Mouse (Mus musculus) CH12.LX (cell line): ENCODE data around the gene Olfr1153. TPM values are rescaled to one million over a fixed set of nuclear protein-coding genes. Genes with fewer than 3 reads are reported as not detected.

Source experiments
- DNase-seq: peaks from one replicate; pipeline ENCODE4 v3.0.0-alpha.2; 2013; ENCODE audit errors: extremely low read depth
- H3K27ac ChIP-seq: 2 replicates; pipeline ENCODE4 v1.5.1; 2012; ENCODE audit warnings: low read depth, mild to moderate bottlenecking, control low read depth, moderate library complexity; ENCODE audit not compliant: insufficient read depth
- H3K27me3 ChIP-seq: replicated peaks from 2 replicates; pipeline ENCODE3; 2012; ENCODE audit warnings: inconsistent platforms
- H3K36me3 ChIP-seq, 2 experiments: replicated peaks in 1 of 2; 2 replicates each; pipeline versions ENCODE3 to v1.6.1; 2012; ENCODE audit warnings: inconsistent platforms in 1 of 2, low read length in 1 of 2, mild to moderate bottlenecking in 1 of 2, mixed read lengths in 1 of 2, moderate library complexity in 1 of 2; ENCODE audit not compliant: control insufficient read depth in 1 of 2, insufficient read depth in 1 of 2
- H3K4me1 ChIP-seq, 2 experiments: 2 replicates each; pipeline ENCODE4 v1.6.1; 2012; ENCODE audit warnings: inconsistent platforms in 1 of 2, moderate library complexity in 1 of 2; ENCODE audit not compliant: insufficient read depth in 2 of 2, control insufficient read depth in 1 of 2
- H3K4me2 ChIP-seq: 2 replicates; pipeline ENCODE4 v1.6.1; 2012; ENCODE audit warnings: low read depth, mild to moderate bottlenecking, control low read depth; ENCODE audit not compliant: poor library complexity, insufficient read depth, severe bottlenecking
- H3K4me3 ChIP-seq, 3 experiments: fragments of 150-350 bp in 1 of 3; sonication (generic) in 1 of 3; replicated peaks in 1 of 3; 2 replicates each; pipeline versions ENCODE3 to v1.5.1; 2011 to 2012; ENCODE audit warnings: low read depth in 2 of 3, low read length in 2 of 3, mild to moderate bottlenecking in 2 of 3, moderate library complexity in 2 of 3, control low read depth in 1 of 3, improper control_type of control experiment in 1 of 3, inconsistent platforms in 1 of 3, mixed read lengths in 1 of 3; ENCODE audit not compliant: poor library complexity in 1 of 3
- H3K79me2 ChIP-seq: replicated peaks from 2 replicates; pipeline ENCODE4 v1.6.1; 2012; ENCODE audit warnings: mild to moderate bottlenecking, moderate library complexity; ENCODE audit not compliant: control insufficient read depth, poor library complexity, insufficient read depth, severe bottlenecking; ENCODE audit errors: extremely low read depth
- H3K9ac ChIP-seq: 2 replicates; pipeline ENCODE4 v1.6.1; 2012; ENCODE audit warnings: low read depth, mild to moderate bottlenecking, control low read depth, moderate library complexity; ENCODE audit not compliant: insufficient read depth
- H3K9me3 ChIP-seq: replicated peaks from 2 replicates; pipeline ENCODE3; 2012; ENCODE audit warnings: low read length, inconsistent platforms, mixed read lengths
- CTCF ChIP-seq, 2 experiments: IDR thresholded peaks in 1 of 2; conservative IDR thresholded peaks in 1 of 2; 2 replicates each; pipeline ENCODE4 v1.5.1; 2011 to 2012; ENCODE audit warnings: low read depth in 2 of 2, low read length in 2 of 2, improper control_type of control experiment in 1 of 2, inconsistent platforms in 1 of 2, mild to moderate bottlenecking in 1 of 2, moderate library complexity in 1 of 2
- HCFC1 ChIP-seq: IDR thresholded peaks from 2 replicates; pipeline ENCODE4 v1.6.1; 2012; ENCODE audit warnings: low read depth, mild to moderate bottlenecking, inconsistent platforms, low read length, improper control_type of control experiment
- MYC ChIP-seq: IDR thresholded peaks from 2 replicates; pipeline ENCODE4 v1.6.1; 2011; ENCODE audit warnings: low read depth, mild to moderate bottlenecking, improper control_type of control experiment, low read length
- SIN3A ChIP-seq: IDR thresholded peaks from 2 replicates; pipeline ENCODE4 v1.6.1; 2012; ENCODE audit warnings: low read length, improper control_type of control experiment, inconsistent platforms
- TCF12 ChIP-seq: IDR thresholded peaks from 2 replicates; pipeline ENCODE4 v1.6.1; 2014; ENCODE audit warnings: low read depth, mild to moderate bottlenecking, inconsistent platforms, low read length, improper control_type of control experiment
- dilution Hi-C: fragments of 300-500 bp; cut with MboI; formaldehyde crosslinking; loops from 2 replicates; pipeline ENCODE4 v1.14.3; 2020; ENCODE audit warnings: low sequenced_read_pairs; ENCODE audit not compliant: extremely low pct_unique_long_range_greater_than_20kb, extremely low pct_ligation_motif_present
- in situ Hi-C: fragments of 300-500 bp; cut with MboI; formaldehyde crosslinking; loops from 3 replicates; pipeline ENCODE4 v1.14.3; 2019; ENCODE audit warnings: low sequenced_read_pairs, low pct_ligation_motif_present, low pct_unique_long_range_greater_than_20kb, mixed read lengths
- polyA plus RNA-seq: library from polyadenylated mRNA; unstranded; fragments of >175 nt; gene quantifications from 2 replicates; pipeline ENCODE4 v1.2.1, GENCODE M21; 2012; ENCODE audit warnings: low read depth; ENCODE audit not compliant: insufficient read length
- total RNA-seq, 2 experiments: library from RNA; depleted of rRNA; stranded (reverse); fragments of 300-350 nt in 1 of 2; fragments of >200 nt in 1 of 2; gene quantifications; 2 replicates each; pipeline ENCODE4 v1.2.3; 2012 to 2014

Olfr1153 gene
- total and polyA plus RNA-seq, 3 experiments, result not detected

DNA sequence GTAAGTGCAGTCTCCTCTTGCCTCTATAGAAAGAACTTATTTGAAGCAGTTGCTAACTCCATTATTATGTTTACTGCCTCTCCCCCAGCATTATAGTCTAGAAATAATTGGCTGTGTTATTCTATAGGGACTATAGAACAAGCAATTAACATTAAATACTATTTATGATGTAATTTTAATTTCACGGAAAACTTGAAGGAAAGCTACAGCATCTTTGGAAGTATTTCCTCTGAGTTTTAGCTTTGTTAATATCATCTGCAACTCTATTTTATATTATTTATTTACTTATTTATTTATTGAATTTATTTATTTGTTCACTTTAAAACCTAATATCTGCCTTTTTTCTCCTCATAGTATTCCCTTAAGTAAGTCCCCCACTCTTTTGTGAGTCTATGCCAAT, 50.3 kb downstream of the Olfr1153 start, which contains the start of gene Olfr1155:
Gene Olfr1155, minus strand, starts transcription at position 101 of the 400 bp plus-strand sequence.
- H3K9ac ChIP-seq, result no peak within 1 kb of the TSS
- H3K4me3 ChIP-seq, result no peak within 1 kb of the TSS
- H3K4me1 ChIP-seq, result no peaks in the 10 kb centered on the region
- no peak for TF ChIP-seq CTCF (conservative IDR thresholded peaks at IDR 0.05 in 1 of 2, IDR thresholded peaks at IDR 0.05 in 1 of 2; ENCODE audit: low read depth in 2 of 2, low read length in 2 of 2)
- TF ChIP-seq TCF12, result no peak
- TF ChIP-seq SIN3A, result no peak
- no peak for TF ChIP-seq HCFC1
- no peak for TF ChIP-seq MYC
- H3K36me3 ChIP-seq, result no peaks in the 10 kb centered on the region
- in situ Hi-C loops (no loop called here), dilution Hi-C loops (no loop called here)
- H3K79me2 ChIP-seq, result no peaks in the 10 kb centered on the region
- DNase-seq, result no peak
- no peak within 1 kb of the TSS for H3K4me2 ChIP-seq
- H3K27me3 ChIP-seq, result no peaks in the 10 kb centered on the region
- no peak within 1 kb of the TSS for H3K27ac ChIP-seq
- H3K9me3 ChIP-seq, result peaks cover 16% of the 10 kb centered on the region

Other genes with a start within 250 kb of the Olfr1153 start
Only the 20 nearest of the 28 such genes appear.
- gene Olfr1138, start 155.0 kb upstream of the Olfr1153 start, total RNA-seq (2012; rRNA removed), result not detected in 2 replicates
- gene Olfr1138, start 155.0 kb upstream of the Olfr1153 start, total RNA-seq (2014; rRNA removed), result not detected in 2 replicates
- not detected in 2 replicates for gene Olfr1138, start 155.0 kb upstream of the Olfr1153 start, polyA plus RNA-seq
- not detected in 2 replicates for gene Olfr1140, start 151.2 kb upstream of the Olfr1153 start, total RNA-seq (2012; rRNA removed)
- gene Olfr1140, start 151.2 kb upstream of the Olfr1153 start, total RNA-seq (2014; rRNA removed), result not detected in 2 replicates
- not detected in 2 replicates for gene Olfr1140, start 151.2 kb upstream of the Olfr1153 start, polyA plus RNA-seq
- not detected in 2 replicates for gene Olfr1141, start 141.0 kb upstream of the Olfr1153 start, total RNA-seq (2012; rRNA removed)
- not detected in 2 replicates for gene Olfr1141, start 141.0 kb upstream of the Olfr1153 start, total RNA-seq (2014; rRNA removed)
- gene Olfr1141, start 141.0 kb upstream of the Olfr1153 start, polyA plus RNA-seq, result not detected in 2 replicates
- gene Olfr152, start 115.5 kb upstream of the Olfr1153 start, total RNA-seq (2012; rRNA removed), result not detected in 2 replicates
- not detected in 2 replicates for gene Olfr152, start 115.5 kb upstream of the Olfr1153 start, total RNA-seq (2014; rRNA removed)
- gene Olfr152, start 115.5 kb upstream of the Olfr1153 start, polyA plus RNA-seq, result not detected in 2 replicates
- gene Olfr1143, start 94.4 kb upstream of the Olfr1153 start, total RNA-seq (2012; rRNA removed), result not detected in 2 replicates
- not detected in 2 replicates for gene Olfr1143, start 94.4 kb upstream of the Olfr1153 start, total RNA-seq (2014; rRNA removed)
- not detected in 2 replicates for gene Olfr1143, start 94.4 kb upstream of the Olfr1153 start, polyA plus RNA-seq
- gene Olfr1145, start 85.1 kb upstream of the Olfr1153 start, total RNA-seq (2012; rRNA removed), result not detected in 2 replicates
- gene Olfr1145, start 85.1 kb upstream of the Olfr1153 start, total RNA-seq (2014; rRNA removed), result not detected in 2 replicates
- gene Olfr1145, start 85.1 kb upstream of the Olfr1153 start, polyA plus RNA-seq, result not detected in 2 replicates
- gene Olfr1148, start 64.4 kb upstream of the Olfr1153 start, total RNA-seq (2012; rRNA removed), result not detected in 2 replicates
- not detected in 2 replicates for gene Olfr1148, start 64.4 kb upstream of the Olfr1153 start, total RNA-seq (2014; rRNA removed)
- not detected in 2 replicates for gene Olfr1148, start 64.4 kb upstream of the Olfr1153 start, polyA plus RNA-seq
- not detected in 2 replicates for gene Olfr1150-ps1, start 51.0 kb upstream of the Olfr1153 start, total RNA-seq (2012; rRNA removed)
- gene Olfr1150-ps1, start 51.0 kb upstream of the Olfr1153 start, total RNA-seq (2014; rRNA removed), result not detected in 2 replicates
- not detected in 2 replicates for gene Olfr1150-ps1, start 51.0 kb upstream of the Olfr1153 start, polyA plus RNA-seq
- gene Olfr1151, start 39.1 kb upstream of the Olfr1153 start, total RNA-seq (2012; rRNA removed), result not detected in 2 replicates
- not detected in 2 replicates for gene Olfr1151, start 39.1 kb upstream of the Olfr1153 start, total RNA-seq (2014; rRNA removed)
- not detected in 2 replicates for gene Olfr1151, start 39.1 kb upstream of the Olfr1153 start, polyA plus RNA-seq
- gene Olfr1152, start 28.5 kb upstream of the Olfr1153 start, total RNA-seq (2012; rRNA removed), result not detected in 2 replicates
- not detected in 2 replicates for gene Olfr1152, start 28.5 kb upstream of the Olfr1153 start, total RNA-seq (2014; rRNA removed)
- 0.04 and 0.05 TPM in 2 replicates for gene Olfr1152, start 28.5 kb upstream of the Olfr1153 start, polyA plus RNA-seq
- not detected in 2 replicates for gene Olfr1154, start 10.2 kb downstream of the Olfr1153 start, total RNA-seq (2012; rRNA removed)
- gene Olfr1154, start 10.2 kb downstream of the Olfr1153 start, total RNA-seq (2014; rRNA removed), result not detected in 2 replicates
- gene Olfr1154, start 10.2 kb downstream of the Olfr1153 start, polyA plus RNA-seq, result not detected in 2 replicates
- gene Olfr1155, start 50.2 kb downstream of the Olfr1153 start, total RNA-seq (2012; rRNA removed), result not detected in 2 replicates
- not detected in 2 replicates for gene Olfr1155, start 50.2 kb downstream of the Olfr1153 start, total RNA-seq (2014; rRNA removed)
- gene Olfr1155, start 50.2 kb downstream of the Olfr1153 start, polyA plus RNA-seq, result not detected in 2 replicates
- gene Olfr1156, start 58.1 kb downstream of the Olfr1153 start, total RNA-seq (2012; rRNA removed), result not detected in 2 replicates
- not detected in 2 replicates for gene Olfr1156, start 58.1 kb downstream of the Olfr1153 start, total RNA-seq (2014; rRNA removed)
- not detected in 2 replicates for gene Olfr1156, start 58.1 kb downstream of the Olfr1153 start, polyA plus RNA-seq
- gene Olfr1157, start 73.3 kb downstream of the Olfr1153 start, total RNA-seq (2012; rRNA removed), result not detected in 2 replicates
- gene Olfr1157, start 73.3 kb downstream of the Olfr1153 start, total RNA-seq (2014; rRNA removed), result not detected in 2 replicates
- gene Olfr1157, start 73.3 kb downstream of the Olfr1153 start, polyA plus RNA-seq, result not detected in 2 replicates
- not detected in 2 replicates for gene Olfr74, start 79.7 kb downstream of the Olfr1153 start, total RNA-seq (2012; rRNA removed)
- not detected in 2 replicates for gene Olfr74, start 79.7 kb downstream of the Olfr1153 start, total RNA-seq (2014; rRNA removed)
- gene Olfr74, start 79.7 kb downstream of the Olfr1153 start, polyA plus RNA-seq, result not detected in 2 replicates
- not detected in 2 replicates for gene Olfr1158, start 95.2 kb downstream of the Olfr1153 start, total RNA-seq (2012; rRNA removed)
- not detected in 2 replicates for gene Olfr1158, start 95.2 kb downstream of the Olfr1153 start, total RNA-seq (2014; rRNA removed)
- gene Olfr1158, start 95.2 kb downstream of the Olfr1153 start, polyA plus RNA-seq, result not detected in 2 replicates
- not detected in 2 replicates for gene Olfr1160, start 113.3 kb downstream of the Olfr1153 start, total RNA-seq (2012; rRNA removed)
- not detected in 2 replicates for gene Olfr1160, start 113.3 kb downstream of the Olfr1153 start, total RNA-seq (2014; rRNA removed)
- not detected in 2 replicates for gene Olfr1160, start 113.3 kb downstream of the Olfr1153 start, polyA plus RNA-seq
- not detected in 2 replicates for gene Olfr1161, start 127.8 kb downstream of the Olfr1153 start, total RNA-seq (2012; rRNA removed)
- gene Olfr1161, start 127.8 kb downstream of the Olfr1153 start, total RNA-seq (2014; rRNA removed), result not detected in 2 replicates
- not detected in 2 replicates for gene Olfr1161, start 127.8 kb downstream of the Olfr1153 start, polyA plus RNA-seq
- not detected in 2 replicates for gene Olfr73, start 142.7 kb downstream of the Olfr1153 start, total RNA-seq (2012; rRNA removed)
- gene Olfr73, start 142.7 kb downstream of the Olfr1153 start, total RNA-seq (2014; rRNA removed), result not detected in 2 replicates
- not detected in 2 replicates for gene Olfr73, start 142.7 kb downstream of the Olfr1153 start, polyA plus RNA-seq
- not detected in 2 replicates for gene Olfr1162, start 156.2 kb downstream of the Olfr1153 start, total RNA-seq (2012; rRNA removed)
- gene Olfr1162, start 156.2 kb downstream of the Olfr1153 start, total RNA-seq (2014; rRNA removed), result not detected in 2 replicates
- gene Olfr1162, start 156.2 kb downstream of the Olfr1153 start, polyA plus RNA-seq, result not detected in 2 replicates